Mouse (Mus musculus) midbrain, embryonic 15.5 days (tissue): ENCODE data around the gene Ncoa1. TPM values are rescaled to one million over a fixed set of nuclear protein-coding genes. Genes with fewer than 3 reads are reported as not detected.

Experiments
- ATAC-seq: fragments of 200-750 bp; cut with Nextera tagmentation; replicated peaks from 2 replicates; pipeline ENCODE4 v1.8.0; 2017; ENCODE audit warnings: moderate TSS enrichment
- H3K27ac ChIP-seq: fragments of 300-500 bp; sonication (generic); 2 replicates; pipeline ENCODE4 v1.5.1; 2015; ENCODE audit warnings: mild to moderate bottlenecking, inconsistent platforms
- H3K27me3 ChIP-seq: fragments of 300-500 bp; sonication (generic); replicated peaks from 2 replicates; pipeline ENCODE4 v1.6.1; 2015; ENCODE audit warnings: inconsistent platforms
- H3K36me3 ChIP-seq: fragments of 300-500 bp; sonication (generic); replicated peaks from 2 replicates; pipeline ENCODE4 v1.6.1; 2015; ENCODE audit warnings: inconsistent platforms
- H3K4me1 ChIP-seq: fragments of 300-500 bp; sonication (generic); 2 replicates; pipeline ENCODE4 v1.6.1; 2015; ENCODE audit warnings: inconsistent platforms
- H3K4me2 ChIP-seq: fragments of 300-500 bp; sonication (generic); 2 replicates; pipeline ENCODE4 v1.6.1; 2015; ENCODE audit warnings: inconsistent platforms, mild to moderate bottlenecking, moderate library complexity
- H3K4me3 ChIP-seq: fragments of 300-500 bp; sonication (generic); 2 replicates; pipeline ENCODE4 v1.5.1; 2015; ENCODE audit warnings: mild to moderate bottlenecking, inconsistent platforms
- H3K9ac ChIP-seq: fragments of 300-500 bp; sonication (generic); 2 replicates; pipeline ENCODE4 v1.6.1; 2015; ENCODE audit warnings: mild to moderate bottlenecking, inconsistent platforms
- H3K9me3 ChIP-seq: fragments of 300-500 bp; sonication (generic); 2 replicates; pipeline ENCODE4 v1.6.1; 2016; ENCODE audit warnings: inconsistent platforms
- WGBS: fragments of 180-500 bp; shearing (Covaris S2); methylation state at CpG from one replicate; pipeline ENCODE4 v1.1.7; 2015; ENCODE audit warnings: mixed read lengths; 5-methylcytosine and 5-hydroxymethylcytosine counted together
- polyA plus RNA-seq: library from polyadenylated mRNA; unstranded; fragments of >200 nt; fragmentation: Nextera tagmentation; extraction: Ambion mirVana; gene quantifications from 2 replicates; pipeline ENCODE4 v1.2.1, GENCODE M21; 2015

Gene Ncoa1
- polyA plus RNA-seq, 1 experiment from 2014 or later, result 12.5 TPM

DNA sequence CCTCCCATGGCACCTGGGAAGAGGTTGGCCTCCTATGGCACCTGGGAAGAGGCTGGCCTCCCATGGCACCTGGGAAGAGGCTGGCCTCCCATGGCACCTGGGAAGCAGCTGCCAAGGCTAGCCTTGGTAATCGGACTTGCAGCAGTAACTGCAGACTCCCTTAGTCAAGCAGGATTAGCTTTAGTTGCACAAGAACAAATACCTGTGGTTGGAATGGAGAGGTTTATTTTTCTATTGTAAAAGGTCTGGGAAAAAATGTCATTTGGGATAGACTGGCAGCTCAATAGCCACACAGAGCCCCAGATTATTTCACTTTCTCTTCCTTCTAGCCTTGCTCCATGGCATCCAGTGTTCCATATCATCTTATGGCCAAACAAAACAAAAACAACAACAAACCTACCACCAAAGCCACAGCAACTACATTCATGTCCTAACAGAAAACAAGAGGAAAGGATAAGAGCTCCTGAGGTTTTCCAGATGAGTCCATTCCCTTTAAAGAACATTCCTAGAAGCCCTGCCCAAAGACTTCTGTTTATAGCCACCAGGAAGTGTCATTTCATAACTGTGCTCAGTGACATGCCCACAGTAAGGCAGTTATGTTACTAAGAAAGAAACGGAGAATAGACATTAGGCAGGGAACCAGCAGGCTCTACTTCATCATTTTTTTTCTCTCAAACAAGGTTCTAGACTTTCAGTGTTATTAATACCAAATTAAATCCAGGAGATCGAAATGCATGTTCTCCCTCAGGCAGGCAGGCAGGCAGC, 46.7 kb downstream of the Ncoa1 start:
- Histone ChIP-seq H3K36me3 (no peaks in the 10 kb centered on the region), H3K27me3 (no peaks in the 10 kb centered on the region), H3K4me3 (no peak overlapping the region), H3K9me3 (no peaks in the 10 kb centered on the region), H3K4me2 (no peak overlapping the region), H3K4me1 (no peaks in the 10 kb centered on the region), H3K9ac (no peak overlapping the region), H3K27ac (no peak overlapping the region)
- 86% methylated on average over 3 of the region's 3 CpGs for WGBS
- ATAC-seq, result no peak

DNA sequence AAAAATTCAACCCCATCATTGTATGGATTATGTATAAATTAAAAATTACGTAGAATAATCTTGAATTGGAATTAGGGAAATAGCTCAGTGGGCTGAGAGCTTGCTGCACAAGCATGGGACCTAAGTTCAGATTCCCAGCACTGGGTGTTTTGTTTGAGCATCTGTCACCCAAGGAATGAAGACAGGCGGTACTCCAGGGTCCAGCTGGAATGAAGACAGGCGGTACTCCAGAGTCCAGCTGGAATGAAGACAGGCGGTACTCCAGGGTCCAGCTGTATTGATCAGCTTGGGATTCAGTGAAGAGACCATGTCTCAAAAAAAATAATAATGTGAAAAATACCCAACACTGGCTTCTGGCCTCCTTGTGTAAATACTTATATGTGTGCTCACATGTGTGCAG, 58.2 kb downstream of the Ncoa1 start:
- Histone ChIP-seq H3K36me3 (no peaks in the 10 kb centered on the region), H3K27me3 (no peaks in the 10 kb centered on the region), H3K27ac (no peak overlapping the region), H3K9ac (no peak overlapping the region), H3K9me3 (no peaks in the 10 kb centered on the region), H3K4me2 (no peak overlapping the region), H3K4me1 (no peaks in the 10 kb centered on the region), H3K4me3 (no peak overlapping the region)
- ATAC-seq, result no peak
- WGBS, result 96% methylated on average over 4 of the region's 4 CpGs

- Histone ChIP-seq H3K4me3 (no peak overlapping the region), H3K36me3 (no peaks in the 10 kb centered on the region), H3K9me3 (no peaks in the 10 kb centered on the region), H3K27me3 (no peaks in the 10 kb centered on the region), H3K27ac (no peak overlapping the region), H3K4me2 (no peak overlapping the region), H3K9ac (no peak overlapping the region), H3K4me1 (no peaks in the 10 kb centered on the region)
- ATAC-seq, result no peak
- 76% methylated on average over 3 of the region's 3 CpGs for WGBS
Measured at GRCm38 (mm10) chr12:4417626-4418263, 59.2 kb downstream of the Ncoa1 start.

- Histone ChIP-seq H3K9me3 (no peaks in the 10 kb centered on the region), H3K27me3 (no peaks in the 10 kb centered on the region), H3K9ac (no peak overlapping the region), H3K36me3 (no peaks in the 10 kb centered on the region), H3K27ac (no peak overlapping the region), H3K4me1 (no peaks in the 10 kb centered on the region), H3K4me3 (no peak overlapping the region), H3K4me2 (no peak overlapping the region)
- 74% methylated on average over 2 of the region's 2 CpGs for WGBS
- no peak for ATAC-seq
Measured at GRCm38 (mm10) chr12:4407085-4407484, 69.9 kb downstream of the Ncoa1 start.

- Histone ChIP-seq H3K4me2 (no peak overlapping the region), H3K9ac (no peak overlapping the region), H3K36me3 (no peaks in the 10 kb centered on the region), H3K4me1 (no peaks in the 10 kb centered on the region), H3K27me3 (no peaks in the 10 kb centered on the region), H3K4me3 (no peak overlapping the region), H3K9me3 (no peaks in the 10 kb centered on the region), H3K27ac (no peak overlapping the region)
- 75% methylated on average over 3 of the region's 3 CpGs for WGBS
- no peak for ATAC-seq
Measured at GRCm38 (mm10) chr12:4406155-4406554, 70.8 kb downstream of the Ncoa1 start.

DNA sequence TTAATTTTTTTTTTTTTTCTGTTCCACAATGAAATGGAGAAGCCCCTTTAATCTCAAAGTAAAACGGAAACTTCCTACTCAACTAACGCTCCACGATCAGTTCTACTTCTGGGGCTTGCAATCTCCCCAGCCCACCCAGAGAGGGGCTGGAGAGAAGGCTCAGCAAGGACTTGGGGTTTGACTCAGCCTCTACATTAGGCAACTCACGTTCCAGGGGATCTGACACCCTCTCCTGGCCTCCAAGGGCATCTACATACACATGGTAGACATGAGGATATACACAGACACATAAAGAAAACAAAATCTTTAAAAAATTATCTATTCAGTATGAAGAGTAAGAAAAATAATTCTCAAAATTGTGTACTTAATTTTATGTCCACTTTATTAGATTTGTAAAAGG, 73.8 kb downstream of the Ncoa1 start:
- Histone ChIP-seq H3K27ac (no peak overlapping the region), H3K9me3 (no peaks in the 10 kb centered on the region), H3K9ac (no peak overlapping the region), H3K36me3 (no peaks in the 10 kb centered on the region), H3K4me3 (no peak overlapping the region), H3K4me2 (no peak overlapping the region), H3K27me3 (no peaks in the 10 kb centered on the region), H3K4me1 (no peaks in the 10 kb centered on the region)
- 73% methylated on average over 4 of the region's 4 CpGs for WGBS
- no peak for ATAC-seq

GRCm38 (mm10) chr12:4396221-4396620, 80.8 kb downstream of the Ncoa1 start:
- Histone ChIP-seq H3K27ac (no peak overlapping the region), H3K9me3 (no peaks in the 10 kb centered on the region), H3K4me2 (no peak overlapping the region), H3K4me1 (no peaks in the 10 kb centered on the region), H3K36me3 (no peaks in the 10 kb centered on the region), H3K9ac (no peak overlapping the region), H3K27me3 (no peaks in the 10 kb centered on the region), H3K4me3 (no peak overlapping the region)
- 77% methylated on average over 7 of the region's 7 CpGs for WGBS
- ATAC-seq, result no peak

- Histone ChIP-seq H3K4me2 (no peak overlapping the region), H3K4me1 (no peaks in the 10 kb centered on the region), H3K4me3 (no peak overlapping the region), H3K9ac (no peak overlapping the region), H3K36me3 (no peaks in the 10 kb centered on the region), H3K9me3 (no peaks in the 10 kb centered on the region), H3K27me3 (no peaks in the 10 kb centered on the region), H3K27ac (no peak overlapping the region)
- 70% methylated on average over 2 of the region's 2 CpGs for WGBS
- ATAC-seq, result no peak
Measured at GRCm38 (mm10) chr12:4392590-4392989, 84.4 kb downstream of the Ncoa1 start.

DNA sequence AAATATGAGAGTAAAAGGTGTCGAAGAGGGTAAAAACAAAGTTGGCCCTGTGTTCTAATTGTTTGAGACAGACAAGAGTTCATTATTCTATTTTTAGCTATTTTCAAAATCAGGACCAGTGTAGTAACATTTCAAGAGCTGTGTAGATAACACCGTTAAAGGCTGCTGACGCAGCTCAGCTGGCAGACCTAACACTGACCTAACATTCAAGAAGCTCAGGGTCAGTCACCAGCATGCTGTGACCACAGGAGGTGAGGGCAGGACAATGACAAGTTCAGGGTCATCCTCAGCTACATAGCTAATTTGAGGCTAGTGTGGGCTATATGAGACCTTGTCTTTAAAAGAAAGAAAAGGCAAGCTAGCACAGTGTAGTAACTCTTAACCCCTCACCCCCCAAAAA, 84.9 kb downstream of the Ncoa1 start:
- Histone ChIP-seq H3K9me3 (no peaks in the 10 kb centered on the region), H3K4me2 (no peak overlapping the region), H3K4me1 (no peaks in the 10 kb centered on the region), H3K36me3 (no peaks in the 10 kb centered on the region), H3K27me3 (no peaks in the 10 kb centered on the region), H3K4me3 (no peak overlapping the region), H3K9ac (no peak overlapping the region), H3K27ac (no peak overlapping the region)
- ATAC-seq, result no peak
- WGBS, result 79% methylated on average over 3 of the region's 3 CpGs

GRCm38 (mm10) chr12:4391256-4391655, 85.7 kb downstream of the Ncoa1 start:
- H3K9ac ChIP-seq, result no peak overlapping the region
- H3K4me1 ChIP-seq, result no peaks in the 10 kb centered on the region
- no peaks in the 10 kb centered on the region for H3K9me3 ChIP-seq
- no peak overlapping the region for H3K27ac ChIP-seq
- no peaks in the 10 kb centered on the region for H3K27me3 ChIP-seq
- no peak for ATAC-seq
- WGBS, result 66% methylated on average over 4 of the region's 4 CpGs
- H3K4me3 ChIP-seq, result no peak overlapping the region
- H3K4me2 ChIP-seq, result no peak overlapping the region
- no peaks in the 10 kb centered on the region for H3K36me3 ChIP-seq

DNA sequence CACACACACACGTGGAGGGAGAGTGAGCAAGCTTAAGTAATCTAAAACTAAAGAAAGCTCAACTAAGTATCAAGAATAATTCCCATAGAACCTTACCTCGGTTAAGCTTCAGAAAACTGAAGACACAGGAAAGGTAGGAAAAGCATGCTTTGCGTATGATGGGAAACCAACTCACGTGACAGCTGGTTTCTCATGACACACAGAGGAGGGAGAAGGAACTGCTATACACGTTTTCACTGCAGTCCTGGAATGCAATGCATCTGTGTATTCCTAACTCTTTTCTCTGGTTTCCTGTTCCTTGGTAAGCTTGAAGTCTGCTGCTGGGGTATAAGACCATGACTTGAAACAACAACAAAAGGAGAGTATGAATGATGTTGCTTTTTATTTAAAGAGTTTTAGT, 86.3 kb downstream of the Ncoa1 start:
- H3K4me1 ChIP-seq, result no peaks in the 10 kb centered on the region

DNA sequence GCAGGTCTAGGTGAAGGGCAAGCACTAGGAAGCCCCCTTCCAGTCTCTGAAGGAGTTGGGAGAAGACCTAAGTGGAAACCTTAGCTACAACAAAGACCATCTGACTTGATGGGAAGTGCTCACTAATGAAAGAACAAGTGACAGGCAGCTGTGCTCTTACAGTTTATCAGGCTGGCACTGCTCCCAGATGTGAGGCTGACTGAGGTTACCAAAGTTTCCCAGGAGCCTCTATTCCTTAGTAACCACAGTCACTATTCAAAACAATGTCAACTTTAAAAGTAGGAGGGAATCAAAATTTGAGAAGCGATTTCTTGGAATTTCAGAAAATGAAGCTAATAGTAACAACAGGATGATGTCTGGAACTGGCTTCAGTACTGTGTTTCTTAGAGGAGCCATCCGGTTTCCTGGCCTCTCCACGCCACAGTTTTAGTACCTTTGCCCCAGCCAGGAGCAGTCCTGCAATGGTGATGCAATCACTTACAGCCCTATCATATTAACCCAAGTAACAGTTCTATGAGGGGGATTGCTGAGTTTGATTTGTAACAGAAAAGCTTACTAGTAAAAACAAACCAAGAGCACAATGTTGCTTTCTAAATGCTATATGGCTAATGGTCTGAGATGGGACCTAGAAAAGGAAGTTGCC, 90.8 kb downstream of the Ncoa1 start:
- 95% methylated on average over 3 of the region's 3 CpGs for WGBS
- Histone ChIP-seq H3K4me3 (no peak overlapping the region), H3K9me3 (no peaks in the 10 kb centered on the region), H3K27ac (no peak overlapping the region), H3K9ac (no peak overlapping the region), H3K36me3 (no peaks in the 10 kb centered on the region), H3K4me1 (no peaks in the 10 kb centered on the region), H3K4me2 (no peak overlapping the region), H3K27me3 (no peaks in the 10 kb centered on the region)
- no peak for ATAC-seq

More for the DNA sequence above, 86.3 kb downstream of the Ncoa1 start:
- H3K27ac ChIP-seq, result no peak overlapping the region
- no peaks in the 10 kb centered on the region for H3K9me3 ChIP-seq
- H3K9ac ChIP-seq, result no peak overlapping the region
- no peak overlapping the region for H3K4me2 ChIP-seq
- WGBS, result 72% methylated on average over 5 of the region's 5 CpGs
- ATAC-seq, result no peak
- no peaks in the 10 kb centered on the region for H3K27me3 ChIP-seq
- H3K4me3 ChIP-seq, result no peak overlapping the region
- no peaks in the 10 kb centered on the region for H3K36me3 ChIP-seq

- no peak overlapping the region for H3K4me3 ChIP-seq
- no peak overlapping the region for H3K9ac ChIP-seq
- no peaks in the 10 kb centered on the region for H3K36me3 ChIP-seq
- no peak overlapping the region for H3K4me2 ChIP-seq
- no peak for ATAC-seq
- no peaks in the 10 kb centered on the region for H3K4me1 ChIP-seq
- H3K27ac ChIP-seq, result no peak overlapping the region
- H3K27me3 ChIP-seq, result no peaks in the 10 kb centered on the region
- no peaks in the 10 kb centered on the region for H3K9me3 ChIP-seq
- 88% methylated on average over 3 of the region's 3 CpGs for WGBS
Measured at GRCm38 (mm10) chr12:4383061-4383460, 93.9 kb downstream of the Ncoa1 start.
